In the genomic region with DNA sequence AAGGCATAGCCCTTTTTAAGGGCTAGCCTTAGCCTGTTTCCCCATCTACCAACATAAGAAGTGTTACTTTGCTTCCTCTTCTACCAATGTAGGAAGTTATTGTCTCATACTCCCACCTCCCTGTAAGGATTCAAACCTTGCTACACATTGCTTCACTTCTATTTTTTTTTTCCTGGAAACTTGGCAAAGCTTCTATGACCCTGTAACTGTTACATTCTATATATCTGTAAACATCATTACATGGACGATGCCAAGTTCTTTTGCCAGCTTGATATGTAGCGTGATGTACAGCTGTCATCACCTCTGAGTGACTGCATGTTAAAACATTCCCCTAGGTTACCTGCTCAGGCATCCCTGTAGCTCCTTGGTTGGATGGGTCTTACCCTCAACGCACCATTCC, we compare ENCODE assay signal across 17 mouse cellular contexts.
"Had no signal": no experiment of that assay in that cellular context is flagged by ENCODE, and none has a peak within 500 bp of the region (broad histone marks: within the 10 kb centered on the region; RNA-seq: fewer than 3 reads in every experiment).

No protein-coding gene starts in this region.

- ATAC-seq: inflammation-experienced regulatory T-cells, adult 6 months; intestine, embryonic 15.5 days; intestine, postnatal 0 days; liver, embryonic 12.5 days had no signal

- DNase-seq: gastrocnemius, adult 2 months; gastrocnemius, postnatal 10 days; gastrocnemius, postnatal 25 days; heart, adult 2 months; heart, postnatal 14 days; heart, postnatal 36 days; kidney, adult 18-20 months; kidney, adult 8-10 months; kidney, postnatal 10 days; kidney, postnatal 25 days; kidney, postnatal 4 days; layer of hippocampus, postnatal 36 days; left cerebral cortex, postnatal 4 days had no signal
